Mouse (Mus musculus): Measurements from ENCODE around the gene Nudt12. TPM values are rescaled to one million over a fixed set of nuclear protein-coding genes. Genes with fewer than 3 reads are reported as not detected.
A peak's percentile ranks its signal among the peaks of the same experiment; 100 is the strongest.

The Nudt12 gene
- polyA plus RNA-seq, 1 experiment from 2014 or later = 5.3 TPM

DNA sequence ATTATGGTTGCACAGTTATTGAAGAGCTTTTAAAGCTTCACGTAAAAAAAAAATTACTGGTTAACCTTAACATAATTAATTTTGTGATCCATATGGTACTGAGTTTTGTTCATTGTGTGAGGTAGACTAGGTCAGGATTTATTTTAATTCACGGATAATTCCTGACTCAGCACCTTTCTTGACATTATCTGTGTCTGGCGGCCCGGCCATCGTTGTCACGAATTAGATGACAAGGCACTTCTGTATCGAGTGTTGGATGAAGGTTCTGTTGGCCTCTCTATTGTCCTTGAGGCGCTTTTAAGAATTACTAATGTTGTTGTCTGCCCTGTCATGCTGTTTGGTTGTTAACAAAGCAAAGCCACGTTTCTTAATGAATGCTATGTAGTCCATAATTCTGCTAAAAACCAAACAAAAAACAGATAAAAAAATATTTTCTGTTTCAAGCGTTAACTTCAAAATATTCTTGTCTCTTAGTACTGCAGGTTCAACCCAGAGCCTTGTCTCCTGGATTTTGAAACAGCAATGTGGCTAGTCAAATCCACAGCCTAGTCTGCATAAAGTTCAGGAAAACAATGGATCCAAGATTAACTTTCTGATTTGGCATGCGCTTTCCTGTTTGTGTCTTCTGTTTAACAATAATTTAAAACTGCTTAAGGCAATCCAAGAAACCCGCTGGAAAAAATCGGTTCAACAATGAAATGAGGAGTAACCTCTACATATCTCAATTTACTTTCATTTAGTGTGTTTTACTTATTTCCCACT lies 1.4 kb downstream of the Nudt12 start:
- Histone ChIP-seq H3K9me3 (ENCODE audit: control insufficient read depth, low read length) (no peaks in the 10 kb centered on the region), H3K9ac (ENCODE audit: low read length) (no peak overlapping the region), H3K36me3 (ENCODE audit: control insufficient read depth, insufficient read depth, low read length) (no peaks in the 10 kb centered on the region), H3K4me1 (ENCODE audit: control insufficient read depth, insufficient read depth, low read length) (no peaks in the 10 kb centered on the region), H3K4me2 (ENCODE audit: low read depth) (no peak overlapping the region), H3K27ac (ENCODE audit: low read depth, low read length) (no peak overlapping the region), H3K4me3 (ENCODE audit: low read depth, low read length) (no peak overlapping the region), H3K27me3 (ENCODE audit: control insufficient read depth, insufficient read depth, low read length) (no peaks in the 10 kb centered on the region)
- DNase-seq (ENCODE audit: low spot score) (no peak), ATAC-seq (ENCODE audit: insufficient read depth, low FRiP score, low TSS enrichment) (no peak)
- WGBS = 74% methylated on average over 13 of the region's 13 CpGs

DNA sequence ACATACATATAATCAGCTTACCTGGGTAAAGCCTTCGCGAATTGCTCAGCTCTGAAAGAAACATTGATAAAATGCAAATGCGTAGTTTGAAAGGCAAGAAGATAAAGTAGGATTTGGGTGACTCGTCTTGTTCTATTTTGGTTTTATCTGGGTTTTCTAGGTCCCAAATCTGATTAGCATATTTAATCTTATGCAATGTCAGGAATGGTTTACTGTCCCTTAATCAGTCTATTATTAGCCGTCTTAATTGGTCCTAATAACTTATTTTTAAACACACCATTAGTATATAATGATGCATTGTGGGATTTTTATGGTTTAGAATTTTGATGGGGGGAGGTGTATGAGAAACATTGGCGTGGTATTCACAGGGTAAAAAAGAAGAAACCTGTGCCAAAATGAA lies 21.9 kb downstream of the Nudt12 start, which contains the start of gene Pdzph1:
Gene Pdzph1, minus strand, starts transcription at position 101 of the 400 bp plus-strand sequence.
- Histone ChIP-seq H3K27me3 (ENCODE audit: control insufficient read depth, insufficient read depth, low read length) (no peaks in the 10 kb centered on the region), H3K27ac (ENCODE audit: low read depth, low read length) (no peak within 1 kb of the TSS), H3K4me1 (ENCODE audit: control insufficient read depth, insufficient read depth, low read length) (no peaks in the 10 kb centered on the region), H3K4me3 (ENCODE audit: low read depth, low read length) (no peak within 1 kb of the TSS), H3K9ac (ENCODE audit: low read length) (no peak within 1 kb of the TSS), H3K9me3 (ENCODE audit: control insufficient read depth, low read length) (no peaks in the 10 kb centered on the region), H3K4me2 (ENCODE audit: low read depth) (no peak within 1 kb of the TSS), H3K36me3 (ENCODE audit: control insufficient read depth, insufficient read depth, low read length) (no peaks in the 10 kb centered on the region)
- DNase-seq (ENCODE audit: low spot score) (no peak), ATAC-seq (ENCODE audit: insufficient read depth, low FRiP score, low TSS enrichment) (no peak)
- 94% methylated on average over 6 of the region's 6 CpGs for WGBS

DNA sequence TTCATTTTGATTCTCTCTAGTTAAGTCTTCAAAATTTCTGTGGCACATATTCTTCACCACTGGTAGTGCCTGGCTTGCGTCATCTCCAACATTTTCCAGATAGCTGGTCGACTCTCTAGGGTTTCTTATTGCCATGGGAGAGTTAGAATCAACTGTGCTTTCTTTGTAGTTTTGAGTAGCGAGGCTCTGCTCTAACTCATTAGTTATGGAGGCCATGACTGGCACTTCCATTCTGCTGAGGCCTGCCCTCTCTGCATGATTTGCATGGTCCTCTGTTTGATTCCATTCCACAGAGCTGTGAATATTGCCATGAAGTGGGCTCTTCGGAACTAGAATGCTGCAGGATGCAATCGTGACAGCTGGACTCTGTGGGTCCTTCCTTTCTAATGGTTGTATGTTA lies 39.9 kb downstream of the Nudt12 start:
- no peak overlapping the region for H3K27ac ChIP-seq (ENCODE audit: low read depth, low read length)
- ATAC-seq (ENCODE audit: insufficient read depth, low FRiP score, low TSS enrichment) (no peak), DNase-seq (ENCODE audit: low spot score) (no peak)
- no peak overlapping the region for H3K4me2 ChIP-seq (ENCODE audit: low read depth)
- H3K4me3 ChIP-seq (ENCODE audit: low read depth, low read length) = no peak overlapping the region
- H3K36me3 ChIP-seq (ENCODE audit: control insufficient read depth, insufficient read depth, low read length) = no peaks in the 10 kb centered on the region
- no peaks in the 10 kb centered on the region for H3K4me1 ChIP-seq (ENCODE audit: control insufficient read depth, insufficient read depth, low read length)
- H3K9me3 ChIP-seq (ENCODE audit: control insufficient read depth, low read length) = no peaks in the 10 kb centered on the region
- no peaks in the 10 kb centered on the region for H3K27me3 ChIP-seq (ENCODE audit: control insufficient read depth, insufficient read depth, low read length)
- H3K9ac ChIP-seq (ENCODE audit: low read length) = no peak overlapping the region
- WGBS = 60% methylated on average over 5 of the region's 5 CpGs

DNA sequence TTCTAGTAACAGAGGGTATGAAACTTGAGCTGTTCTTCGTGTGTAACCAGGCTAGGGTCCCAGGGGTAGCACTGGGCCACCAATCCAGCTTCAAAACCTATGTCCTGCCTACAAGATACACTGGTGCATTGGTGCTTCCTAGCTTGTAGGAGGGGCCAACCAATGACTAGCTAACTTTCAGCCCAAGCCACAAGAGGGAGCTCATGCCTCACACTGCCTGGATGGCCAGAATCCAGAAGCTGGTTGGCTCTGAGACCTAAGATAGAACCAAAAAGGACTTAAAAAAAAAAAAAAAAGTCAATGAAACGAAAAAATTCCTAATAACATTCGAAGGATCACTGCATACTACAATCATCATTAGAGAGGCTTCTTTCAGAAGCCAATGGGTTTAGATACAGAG lies 53.3 kb downstream of the Nudt12 start:
- no peaks in the 10 kb centered on the region for H3K27me3 ChIP-seq (ENCODE audit: control insufficient read depth, insufficient read depth, low read length)
- DNase-seq (ENCODE audit: low spot score) = peak; percentile 23
- H3K4me2 ChIP-seq (ENCODE audit: low read depth) = no peak overlapping the region
- H3K27ac ChIP-seq (ENCODE audit: low read depth, low read length) = no peak overlapping the region
- no peak overlapping the region for H3K9ac ChIP-seq (ENCODE audit: low read length)
- H3K4me1 ChIP-seq (ENCODE audit: control insufficient read depth, insufficient read depth, low read length) = no peaks in the 10 kb centered on the region
- 44% methylated on average over 3 of the region's 3 CpGs for WGBS
- H3K36me3 ChIP-seq (ENCODE audit: control insufficient read depth, insufficient read depth, low read length) = no peaks in the 10 kb centered on the region
- H3K4me3 ChIP-seq (ENCODE audit: low read depth, low read length) = no peak overlapping the region
- H3K9me3 ChIP-seq (ENCODE audit: control insufficient read depth, low read length) = no peaks in the 10 kb centered on the region
- no peak for ATAC-seq (ENCODE audit: insufficient read depth, low FRiP score, low TSS enrichment)

DNA sequence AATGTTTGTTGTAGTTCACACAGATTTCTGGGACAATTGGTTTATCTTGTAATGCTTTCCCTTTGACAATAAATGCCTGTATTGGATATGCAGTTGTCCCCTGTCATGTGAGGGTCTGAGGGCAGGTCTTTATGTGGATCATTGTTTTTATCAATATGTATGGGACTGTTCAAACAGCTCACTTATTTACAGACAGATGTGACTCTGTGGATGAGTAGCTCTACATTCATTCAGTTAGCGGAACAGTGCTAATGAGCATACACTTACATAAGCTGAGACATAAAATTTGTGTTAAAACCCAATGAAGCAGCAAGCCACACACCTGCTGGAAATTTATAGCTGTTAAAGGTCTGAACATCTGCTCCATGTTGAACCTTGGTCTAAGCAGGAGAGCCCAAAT lies 56.1 kb downstream of the Nudt12 start:
- 71% methylated on average over 1 of the region's 1 CpGs for WGBS
- no peak for ATAC-seq (ENCODE audit: insufficient read depth, low FRiP score, low TSS enrichment)
- Histone ChIP-seq H3K9ac (ENCODE audit: low read length) (no peak overlapping the region), H3K9me3 (ENCODE audit: control insufficient read depth, low read length) (no peaks in the 10 kb centered on the region), H3K4me2 (ENCODE audit: low read depth) (no peak overlapping the region), H3K36me3 (ENCODE audit: control insufficient read depth, insufficient read depth, low read length) (no peaks in the 10 kb centered on the region), H3K4me1 (ENCODE audit: control insufficient read depth, insufficient read depth, low read length) (no peaks in the 10 kb centered on the region), H3K27me3 (ENCODE audit: control insufficient read depth, insufficient read depth, low read length) (no peaks in the 10 kb centered on the region), H3K27ac (ENCODE audit: low read depth, low read length) (no peak overlapping the region), H3K4me3 (ENCODE audit: low read depth, low read length) (no peak overlapping the region)
- no peak for DNase-seq (ENCODE audit: low spot score)

Other genes starting within 250 kb of the Nudt12 start
- 8.6 and 10.9 TPM in 2 replicates for gene Pdzph1, start 22.0 kb downstream of the Nudt12 start, polyA plus RNA-seq (2014; fragmentation: Nextera tagmentation; extraction: Ambion mirVana)

Measured in neural tube, embryonic 11.5 days (tissue).